Mouse (Mus musculus) urinary bladder, adult 18-20 months (tissue): ENCODE data around the gene Nfe2l2.
"Not testable (repeated sequence)": the region's sequence is repeated elsewhere in the genome, so short reads cannot be mapped to it uniquely, and the experiment has no call there.

Source experiments
- DNase-seq, 2 experiments: peaks; one replicate each; pipeline ENCODE4 v3.0.0; 2022; ENCODE audit warnings: low spot score in 2 of 2, mixed read lengths in 2 of 2

Nfe2l2 gene

DNA sequence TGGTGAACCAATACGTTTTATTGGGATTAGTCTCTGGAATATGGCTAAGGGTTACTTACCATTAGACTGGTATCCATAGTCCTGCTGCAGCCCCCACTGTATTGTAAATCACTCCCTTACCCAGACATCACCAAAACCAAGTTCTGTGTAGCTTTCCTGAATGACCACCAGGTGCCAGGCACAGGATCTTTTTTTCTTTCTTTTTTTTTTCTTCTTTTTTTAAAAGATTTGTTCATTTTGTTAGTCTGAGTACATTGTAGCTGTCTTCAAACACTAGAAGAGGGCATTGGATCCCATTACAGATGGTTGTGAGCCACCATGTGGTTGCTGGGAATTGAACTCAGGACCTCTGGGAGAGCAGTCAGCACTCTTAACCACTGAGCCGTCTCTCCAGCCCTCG lies 8.6 kb upstream of the Nfe2l2 start:
- no peak for DNase-seq

DNA sequence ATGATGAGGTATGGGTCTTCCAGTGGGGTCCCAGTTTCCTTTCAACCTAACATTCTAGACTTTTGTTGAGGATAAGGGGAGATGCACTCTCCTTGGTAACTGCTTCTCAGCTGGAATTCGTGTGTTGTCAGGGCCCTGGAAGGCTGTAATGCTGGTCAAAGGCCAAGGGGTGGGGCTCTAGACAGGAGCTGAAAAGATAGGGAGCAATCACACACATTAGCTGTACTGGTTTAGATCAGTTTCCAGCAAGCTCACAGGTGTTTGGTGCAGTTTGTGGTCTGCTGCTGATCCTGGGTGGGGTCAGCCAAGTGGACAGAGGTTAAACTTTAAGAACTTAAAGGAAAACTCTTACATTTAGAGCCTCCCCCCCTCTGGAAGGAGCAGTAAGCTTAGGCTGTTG lies 3.0 kb upstream of the Nfe2l2 start:
- no peak for DNase-seq

DNA sequence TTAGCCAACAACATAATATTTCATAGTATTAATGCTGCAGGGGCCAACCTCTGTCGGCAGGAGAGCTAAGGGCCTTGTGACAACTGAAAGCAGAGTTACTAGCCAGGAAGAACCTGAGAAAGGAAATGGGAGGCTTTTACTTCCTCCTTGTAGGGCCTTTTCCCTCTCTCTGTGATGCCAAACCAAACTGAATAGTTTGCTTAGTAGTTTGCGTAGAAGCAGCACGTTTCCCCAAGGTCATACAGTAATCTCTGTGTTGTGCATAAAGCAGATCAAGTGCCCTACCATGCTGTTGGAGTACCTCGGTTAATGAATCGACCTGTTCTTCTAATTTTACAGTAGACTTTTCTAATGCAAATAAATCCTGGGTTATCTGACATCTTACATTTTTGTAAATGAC lies 2.0 kb upstream of the Nfe2l2 start:
- no peak for DNase-seq

DNA sequence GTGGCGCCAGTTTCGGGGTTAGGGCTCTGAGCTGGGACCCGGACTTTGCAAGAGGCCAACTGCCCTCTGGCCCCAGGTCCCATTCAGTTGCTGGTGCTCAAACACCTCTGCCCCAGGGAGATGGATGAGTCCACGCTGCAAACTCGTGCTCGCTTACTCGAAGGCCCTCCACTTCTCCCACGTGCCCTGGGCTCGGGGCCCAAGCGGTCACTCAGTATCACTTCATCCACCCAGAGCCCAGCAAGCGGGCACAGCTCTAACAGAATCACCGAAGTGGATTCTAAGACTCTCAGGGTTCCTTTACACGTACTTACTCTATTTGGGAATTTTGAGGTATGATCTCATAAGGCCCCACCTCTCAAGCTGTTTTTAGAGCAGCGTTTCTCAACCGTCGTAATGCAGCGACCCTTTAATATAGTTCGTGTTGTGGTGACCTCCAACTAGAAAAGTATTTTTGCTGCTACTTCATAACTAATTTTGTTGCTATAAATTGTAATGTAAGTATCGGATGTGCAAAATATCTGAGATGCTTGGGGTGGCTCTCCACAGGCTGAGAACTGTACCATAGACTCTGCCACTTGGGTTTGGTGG lies 816 bp upstream of the Nfe2l2 start:
- no peak for DNase-seq

DNA sequence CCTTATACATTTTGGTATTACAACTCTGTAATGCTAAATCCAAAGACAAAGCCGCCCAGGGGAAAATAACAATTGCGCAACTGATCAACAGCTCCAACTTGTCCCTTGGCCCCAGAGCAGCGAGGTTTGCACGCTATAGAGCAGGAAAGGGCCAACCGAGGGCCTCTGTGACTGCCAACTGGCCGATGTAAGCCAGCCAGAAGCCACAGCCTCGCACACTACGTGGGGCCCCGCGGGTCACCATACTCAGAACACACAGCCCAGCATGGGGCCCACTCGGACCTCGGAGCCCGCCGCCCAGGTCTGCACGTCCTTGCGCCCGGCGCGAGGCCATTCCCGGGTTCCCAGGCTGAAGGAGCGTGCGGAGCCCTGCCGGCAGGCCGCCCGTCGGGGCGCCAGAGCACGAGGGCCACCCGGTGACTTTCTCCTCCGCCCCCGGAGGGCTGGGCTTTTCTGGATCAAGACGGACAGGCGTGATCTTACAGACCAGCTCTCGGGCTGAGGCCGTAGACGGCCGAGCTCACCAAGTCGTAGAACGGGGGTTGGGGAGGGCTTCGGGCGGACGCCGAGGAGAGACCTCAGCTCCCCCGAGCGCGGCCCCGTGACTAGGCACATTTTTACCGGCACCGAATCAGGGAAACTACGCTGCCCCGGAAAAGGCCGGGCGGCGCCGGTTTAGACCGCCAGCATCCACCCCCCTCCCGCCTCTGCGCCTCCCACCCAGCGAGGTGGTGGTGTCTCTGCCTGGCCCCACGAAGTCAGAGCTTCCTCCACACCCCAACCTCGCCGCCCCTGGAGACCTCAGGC lies 863 bp downstream of the Nfe2l2 start:
- peak; percentile 90 to 93 for DNase-seq

DNA sequence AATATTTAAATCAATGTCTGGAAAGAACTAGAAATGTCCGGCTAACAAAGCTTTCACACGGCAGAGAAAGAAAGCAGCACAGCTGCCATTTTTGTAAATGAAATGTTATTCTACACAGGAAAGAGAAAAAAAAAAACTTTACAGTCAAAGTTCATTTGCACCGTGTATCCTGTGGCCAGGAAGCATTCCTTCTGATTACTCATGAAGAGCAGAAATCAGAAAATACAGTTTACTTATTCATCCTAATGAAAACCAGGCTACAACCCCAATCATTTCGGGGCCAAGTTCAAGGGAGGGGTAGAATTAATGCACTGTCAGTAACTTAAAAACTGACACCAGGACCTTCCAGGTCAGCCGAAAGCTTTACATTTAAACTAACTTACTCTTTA lies 1.9 kb downstream of the Nfe2l2 start:
- no peak for DNase-seq

DNA sequence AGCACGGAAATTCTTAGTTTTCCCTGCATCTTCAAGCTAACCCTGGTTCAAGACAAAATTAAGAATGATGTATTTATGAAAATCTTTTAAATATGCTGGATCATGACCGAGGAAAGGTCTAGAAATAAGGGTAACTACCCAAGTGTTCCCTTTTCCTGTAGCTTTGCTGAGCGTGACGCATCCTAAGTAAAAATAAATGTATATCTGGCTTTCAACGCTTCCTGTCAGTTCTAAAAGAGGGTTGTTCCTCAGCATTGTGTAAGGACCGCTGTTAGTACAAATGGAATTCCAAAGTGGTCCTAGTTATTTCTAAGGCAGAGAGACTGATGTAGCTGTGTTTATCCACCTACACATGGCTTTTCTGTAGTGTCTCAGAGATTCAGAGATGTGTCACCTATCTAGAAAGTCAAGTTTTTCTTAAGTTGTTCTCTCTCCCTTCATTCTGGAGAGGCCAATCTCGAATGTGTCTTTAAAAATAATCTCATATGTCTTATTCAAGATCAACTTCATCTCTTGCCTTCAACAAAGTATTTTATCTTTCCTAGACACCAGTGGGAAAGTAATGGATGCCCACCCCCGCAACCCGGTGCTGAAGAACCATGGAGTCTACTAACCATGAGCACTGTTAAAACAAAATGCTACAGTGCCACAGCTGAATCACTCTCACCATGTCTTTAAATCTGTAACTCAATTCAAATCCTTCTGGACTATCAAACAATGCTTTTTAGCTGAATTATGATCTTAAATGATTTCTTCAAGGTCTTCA lies 2.4 kb downstream of the Nfe2l2 start:
- DNase-seq, result no peak

DNA sequence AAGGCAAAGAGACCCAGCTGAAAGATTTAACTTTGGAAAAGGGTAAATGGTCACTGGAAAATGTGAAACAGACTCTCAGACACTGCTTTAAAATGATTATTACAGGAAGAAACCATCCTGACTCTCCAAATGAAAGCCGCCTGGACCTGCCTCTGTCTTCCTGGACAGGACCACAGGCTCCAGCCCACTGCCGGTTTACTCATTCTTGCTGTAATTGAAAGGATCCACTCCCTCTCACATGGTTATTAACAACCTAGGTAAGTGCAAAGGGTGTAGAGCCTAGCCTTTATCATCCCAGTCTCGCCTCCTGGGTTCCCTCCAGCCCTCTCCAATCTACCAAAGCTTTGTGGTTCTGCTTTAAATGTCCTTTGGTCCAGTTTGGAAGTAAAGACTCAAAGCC lies 3.2 kb downstream of the Nfe2l2 start:
- no peak for DNase-seq

DNA sequence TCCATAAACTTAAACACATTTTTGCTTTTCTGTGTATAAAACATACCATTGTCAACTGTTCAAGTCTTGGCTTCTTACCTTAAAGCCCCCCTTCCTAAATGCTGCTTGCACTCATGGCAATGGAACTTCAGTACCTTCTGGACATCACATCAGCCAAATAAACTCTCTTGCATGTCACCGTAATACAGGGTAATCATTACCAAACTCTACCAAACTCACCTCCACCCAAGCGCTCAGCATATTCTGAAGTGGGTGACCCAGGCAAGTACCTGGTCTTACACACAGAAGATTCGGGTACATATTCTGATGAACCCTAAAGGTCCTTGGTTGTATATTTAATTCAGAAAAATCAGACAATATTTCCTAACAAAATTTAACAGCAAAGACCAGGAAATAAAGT lies 3.9 kb downstream of the Nfe2l2 start:
- DNase-seq, result no peak

DNA sequence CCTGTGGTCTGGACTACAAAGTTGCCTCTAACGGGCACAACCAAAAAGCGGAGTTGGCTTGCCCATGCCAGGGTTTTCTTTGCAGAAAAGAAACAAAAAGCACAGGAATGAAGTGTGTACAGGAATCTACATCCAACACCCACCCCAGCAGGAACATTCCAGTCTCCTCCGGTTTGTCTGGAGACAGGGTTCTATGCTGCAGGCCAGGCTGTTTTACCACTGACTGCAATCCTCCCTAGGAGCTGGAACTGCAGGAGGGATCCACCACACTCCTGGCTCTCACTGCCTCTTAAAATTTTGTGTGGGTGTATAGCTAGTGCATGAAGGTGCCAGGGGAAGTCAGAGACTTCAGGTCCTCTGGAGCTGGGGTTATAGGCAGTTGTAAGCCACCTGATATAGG lies 5.6 kb downstream of the Nfe2l2 start:
- no peak for DNase-seq

DNA sequence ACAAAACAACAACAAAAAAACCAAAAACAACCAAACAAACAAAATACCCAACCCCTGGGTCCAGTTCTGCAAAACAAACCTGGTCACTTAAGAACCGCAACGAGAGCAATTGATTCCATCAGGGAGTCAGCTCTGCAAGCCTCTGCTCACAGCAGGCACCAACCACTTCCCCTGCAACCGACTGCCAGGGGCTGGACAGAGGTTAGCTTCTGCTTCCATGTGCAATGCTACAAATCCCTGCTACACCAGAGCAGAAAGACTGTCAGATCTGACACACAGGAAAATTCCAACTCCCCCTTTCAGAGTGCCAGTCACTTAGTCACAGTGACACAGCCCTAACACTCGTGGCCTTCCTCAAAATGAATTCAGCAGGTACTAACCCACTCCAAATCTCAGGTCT lies 6.4 kb downstream of the Nfe2l2 start:
- DNase-seq, result no peak

DNA sequence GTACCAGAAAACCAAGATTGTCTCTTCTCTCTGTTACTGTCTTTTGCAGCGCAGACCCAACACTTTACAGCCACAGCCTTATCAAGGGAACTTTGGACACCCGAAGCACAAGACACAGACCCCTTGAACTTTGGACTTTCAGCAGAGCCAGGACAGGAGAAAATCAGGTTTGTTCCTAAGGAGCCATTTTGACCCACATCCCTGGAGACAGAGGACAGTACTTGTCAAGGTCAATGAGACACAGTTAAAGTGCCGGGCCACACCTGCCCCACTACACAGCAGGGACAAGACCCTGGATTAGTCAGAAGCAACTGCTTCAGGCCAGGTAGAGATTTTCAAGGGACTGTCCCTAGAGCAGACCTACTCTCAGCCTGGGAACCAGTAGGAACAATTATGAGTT lies 7.2 kb downstream of the Nfe2l2 start:
- DNase-seq, result no peak

DNA sequence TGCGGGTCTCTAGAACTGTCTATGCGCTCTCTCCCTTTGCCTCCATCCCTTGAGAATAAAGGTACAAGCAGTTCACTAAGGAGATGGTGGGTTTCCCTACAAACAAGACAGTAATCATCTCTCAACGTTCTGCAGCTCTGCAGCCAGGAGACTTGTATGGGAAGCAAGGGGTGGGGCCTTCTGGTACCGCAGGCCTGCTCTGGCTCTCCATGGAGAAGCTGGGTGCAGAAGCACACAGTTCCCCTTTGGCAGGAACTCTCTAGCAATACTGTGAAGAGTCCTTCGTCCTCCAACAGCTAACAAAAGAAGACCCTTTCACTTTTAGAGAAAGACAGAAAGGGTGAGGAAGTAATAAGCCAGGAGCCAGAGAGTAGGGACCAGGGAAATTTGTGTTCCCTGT lies 8.1 kb downstream of the Nfe2l2 start:
- no peak for DNase-seq

DNA sequence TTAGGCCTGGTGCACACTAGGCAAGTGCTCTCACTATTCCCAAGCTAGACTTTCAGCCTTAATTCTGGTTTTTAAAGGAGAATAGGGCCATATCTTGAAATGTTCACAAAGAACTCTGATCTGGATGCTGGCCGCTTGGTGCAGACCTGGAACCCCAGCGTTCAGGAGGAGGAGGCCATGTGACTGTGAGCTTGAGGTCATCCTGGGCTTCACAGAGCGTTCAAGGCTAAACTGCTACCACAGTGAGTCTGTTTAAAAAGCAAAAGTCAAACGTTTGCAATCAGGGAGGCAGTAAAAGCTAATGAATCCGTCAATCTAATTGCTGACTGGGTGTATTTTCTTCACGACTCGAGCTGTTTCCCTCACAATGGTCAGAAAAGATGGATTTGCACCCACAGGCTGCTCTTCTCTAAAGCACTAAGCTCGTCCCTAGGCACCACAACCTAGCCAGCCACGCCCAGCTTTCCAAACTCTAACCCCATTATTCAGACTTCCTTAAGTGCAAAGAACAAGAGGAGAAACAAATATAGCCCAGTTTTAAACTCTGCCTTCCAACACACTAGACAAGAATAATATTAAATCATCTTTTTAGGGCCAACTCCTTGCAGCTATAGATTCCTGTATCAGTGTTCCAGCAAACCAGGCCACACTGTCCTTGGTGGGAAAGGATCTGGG lies 8.6 kb downstream of the Nfe2l2 start:
- no peak for DNase-seq

DNA sequence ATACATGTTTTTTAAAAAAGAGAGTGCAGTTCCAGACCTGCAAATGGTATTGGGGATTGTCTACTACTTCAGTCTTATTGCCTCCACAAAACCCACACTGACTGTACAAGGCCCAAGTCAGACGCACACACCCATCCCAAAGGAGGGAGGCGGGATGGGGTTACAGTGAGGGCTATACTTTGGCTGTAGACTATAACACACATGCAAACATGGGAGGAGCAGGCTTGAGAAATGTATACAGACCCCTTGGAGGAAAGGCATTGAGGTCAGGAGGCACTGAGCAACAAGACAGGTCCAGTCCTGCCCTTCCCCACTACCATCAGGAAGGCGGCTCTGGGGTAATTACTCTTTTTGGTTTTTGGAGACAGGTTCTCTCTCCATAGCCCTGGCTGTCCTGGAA lies 9.5 kb downstream of the Nfe2l2 start:
- not testable (repeated sequence) for DNase-seq

DNA sequence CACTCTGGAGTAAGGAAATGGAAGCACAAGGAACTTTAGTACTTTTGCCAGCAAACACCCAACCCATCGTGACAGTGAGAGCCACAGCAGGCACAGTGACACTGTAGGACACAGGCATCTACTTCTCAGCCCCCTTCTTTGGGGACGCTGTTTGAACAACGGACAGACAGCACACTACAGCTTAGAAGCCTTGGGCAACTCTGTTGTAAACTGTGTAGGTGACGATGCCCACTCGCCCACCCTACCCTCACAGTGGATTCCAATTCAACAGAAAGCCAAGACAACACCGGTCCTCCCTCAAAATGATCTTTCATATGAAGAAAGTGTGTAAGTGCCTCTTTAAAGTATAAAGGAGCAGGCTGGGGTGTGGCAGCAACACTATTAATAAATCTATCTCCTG lies 12.1 kb downstream of the Nfe2l2 start:
- DNase-seq, result no peak

DNA sequence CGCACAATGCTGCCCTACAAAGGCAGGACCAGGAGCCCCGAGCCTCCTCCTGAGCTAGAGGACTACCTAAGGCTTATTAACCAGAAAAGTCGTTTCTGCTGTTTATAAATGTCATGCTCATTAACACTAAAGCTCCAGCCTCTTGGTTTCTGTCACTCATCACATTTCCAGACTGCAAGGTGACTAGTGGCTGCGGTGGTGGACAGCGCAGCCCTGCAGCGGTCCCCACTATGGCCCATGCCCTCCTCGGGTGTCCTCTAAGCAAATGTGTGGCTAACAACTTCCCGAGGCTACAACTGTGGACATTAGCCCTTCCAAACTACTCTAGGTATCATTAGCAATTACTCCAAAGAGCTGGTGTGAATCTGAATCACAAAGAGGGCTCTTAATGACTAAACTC lies 13.1 kb downstream of the Nfe2l2 start:
- DNase-seq, result no peak

DNA sequence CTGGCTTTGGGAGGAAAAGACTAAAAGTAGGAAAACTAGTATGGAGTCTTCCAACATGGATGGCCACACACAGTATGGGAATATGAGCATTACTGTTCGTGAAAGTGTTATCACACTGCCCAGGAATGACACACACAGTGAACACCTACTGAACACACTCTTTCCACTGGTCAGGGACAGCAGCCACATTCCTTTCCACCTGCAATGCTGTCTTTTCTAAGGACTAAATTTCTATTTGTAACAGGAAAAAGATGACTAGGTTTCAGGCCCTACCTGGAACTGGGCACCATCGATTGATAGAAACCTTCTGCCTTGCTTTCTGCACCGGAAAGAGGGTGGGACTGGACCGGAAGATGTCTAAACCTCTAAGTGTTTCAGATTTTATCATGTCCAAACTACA lies 13.8 kb downstream of the Nfe2l2 start:
- DNase-seq, result no peak

DNA sequence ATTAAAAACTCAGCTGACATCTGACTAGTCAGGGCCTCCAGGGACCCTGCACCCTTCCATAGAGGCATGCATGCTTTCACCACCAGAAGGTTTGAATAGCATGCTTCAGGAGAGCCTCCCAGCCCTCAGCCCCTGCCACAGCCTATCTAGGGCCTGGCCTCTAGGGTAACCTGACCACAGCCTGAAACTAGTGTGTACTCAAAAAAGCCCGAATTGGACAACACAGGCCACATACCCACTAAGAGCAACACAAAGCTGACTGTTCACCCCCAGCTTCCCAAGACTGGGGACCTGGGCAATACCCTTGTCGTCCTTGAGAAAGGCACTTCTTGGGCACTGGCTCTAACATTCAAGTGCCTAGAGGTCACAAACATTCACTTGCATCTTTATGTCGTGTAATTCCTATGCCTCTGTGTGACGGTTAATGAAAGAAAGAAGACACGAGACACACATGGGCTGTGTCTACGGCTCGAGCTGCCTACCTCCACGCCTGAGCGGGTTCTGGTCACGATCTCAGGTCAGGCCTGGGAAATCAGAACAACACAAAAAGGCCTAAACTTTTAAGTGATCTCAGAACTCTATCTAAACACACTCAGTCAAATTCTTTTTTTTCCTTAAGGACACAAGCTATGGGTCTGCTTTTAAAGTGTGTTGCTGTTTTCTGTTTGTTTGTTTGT lies 14.8 kb downstream of the Nfe2l2 start:
- no peak for DNase-seq

DNA sequence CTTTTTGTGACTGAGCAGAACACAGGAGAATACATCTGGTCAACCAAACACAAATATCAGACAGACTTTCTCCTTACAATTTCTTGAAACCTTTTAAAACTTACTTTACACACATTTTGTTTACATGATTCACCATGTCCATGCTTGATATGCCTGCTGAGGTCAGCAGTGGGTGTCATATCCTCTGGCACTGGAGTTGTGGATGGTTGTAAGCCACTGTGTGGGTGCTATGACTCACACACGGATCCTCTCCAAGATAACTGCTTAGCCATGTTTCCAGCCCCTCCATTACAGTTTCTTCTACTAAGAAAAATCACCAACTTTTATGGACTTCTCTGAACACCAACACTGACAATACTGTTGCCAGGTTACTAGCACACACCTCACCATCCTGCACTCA lies 15.5 kb downstream of the Nfe2l2 start:
- DNase-seq, result no peak

DNA sequence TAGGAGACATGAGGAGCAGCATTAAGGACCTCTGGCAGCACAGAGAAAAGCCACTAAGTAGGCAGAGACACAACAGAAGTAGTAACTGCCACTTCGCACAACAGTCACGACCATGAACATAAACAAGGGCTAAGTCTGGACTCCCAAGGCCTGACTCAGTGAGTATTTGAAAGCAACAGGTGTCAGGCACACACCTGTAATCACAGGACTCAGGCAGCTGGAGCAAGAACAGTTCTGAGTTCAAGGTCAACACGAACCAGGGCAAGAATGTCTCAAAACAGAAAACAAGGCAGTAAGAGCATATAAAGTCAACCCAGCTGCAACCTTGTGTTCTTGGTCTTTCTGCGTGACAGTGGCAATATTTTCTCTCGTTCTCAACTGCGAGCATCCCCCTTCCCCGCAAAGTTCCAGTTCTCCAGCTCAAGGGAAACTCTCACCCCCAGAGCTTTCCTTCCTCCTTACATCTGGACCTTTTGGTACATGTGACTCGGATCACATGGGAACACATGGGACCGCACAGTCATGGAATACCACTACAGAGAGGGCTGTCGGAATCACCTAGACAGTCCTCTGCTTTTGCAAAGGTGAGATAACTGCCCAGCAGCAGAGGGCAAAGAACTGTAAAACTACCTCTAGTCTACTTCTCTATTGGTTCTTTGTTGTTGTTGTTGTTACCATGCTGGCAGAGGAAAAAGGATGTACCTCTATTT lies 17.2 kb downstream of the Nfe2l2 start:
- no peak for DNase-seq
